Mouse (Mus musculus) hindbrain, embryonic 16.5 days (tissue): Measurements from ENCODE around the gene A530084C06Rik. TPM values are rescaled to one million over a fixed set of nuclear protein-coding genes. Genes with fewer than 3 reads are reported as not detected.

ENCODE experiments used
- ATAC-seq: fragments of 200-750 bp; cut with Nextera tagmentation; 2 replicates; pipeline ENCODE4 v1.8.0; 2017; ENCODE audit warnings: moderate TSS enrichment, moderate library complexity
- H3K27ac ChIP-seq: fragments of 300-500 bp; sonication (generic); 2 replicates; pipeline ENCODE4 v1.5.1; 2014; ENCODE audit warnings: low read depth, mild to moderate bottlenecking, control low read depth, low read length, moderate library complexity
- H3K27me3 ChIP-seq: fragments of 300-500 bp; sonication (generic); replicated peaks from 2 replicates; pipeline ENCODE4 v1.6.1; 2014; ENCODE audit warnings: low read length; ENCODE audit not compliant: control insufficient read depth, insufficient read depth
- H3K36me3 ChIP-seq: fragments of 300-500 bp; sonication (generic); 2 replicates; pipeline ENCODE4 v1.6.1; 2014; ENCODE audit warnings: mild to moderate bottlenecking, low read length, moderate library complexity, mixed read lengths; ENCODE audit not compliant: control insufficient read depth, insufficient read depth
- H3K4me1 ChIP-seq: fragments of 300-500 bp; sonication (generic); 2 replicates; pipeline ENCODE4 v1.6.1; 2014; ENCODE audit warnings: low read depth, low read length; ENCODE audit not compliant: control insufficient read depth, insufficient read depth
- H3K4me2 ChIP-seq: fragments of 300-500 bp; sonication (generic); 2 replicates; pipeline ENCODE4 v1.6.1; 2014; ENCODE audit warnings: mild to moderate bottlenecking, low read length, control low read depth, moderate library complexity
- H3K4me3 ChIP-seq: fragments of 300-500 bp; sonication (generic); 2 replicates; pipeline ENCODE4 v1.5.1; 2014; ENCODE audit warnings: mild to moderate bottlenecking, low read length, control low read depth, moderate library complexity
- H3K9ac ChIP-seq: fragments of 300-500 bp; sonication (generic); 2 replicates; pipeline ENCODE4 v1.6.1; 2014; ENCODE audit warnings: low read depth, mild to moderate bottlenecking, control low read depth, low read length, moderate library complexity
- H3K9me3 ChIP-seq: fragments of 300-500 bp; sonication (generic); 2 replicates; pipeline ENCODE4 v1.6.1; 2014; ENCODE audit warnings: mild to moderate bottlenecking, low read length, moderate library complexity; ENCODE audit not compliant: control insufficient read depth
- WGBS: fragments of 180-500 bp; shearing (Covaris S2); extraction: QIAGEN DNeasy Blood & Tissue Kit; methylation state at CpG from one replicate; pipeline ENCODE4 v1.1.7; 2014; 5-methylcytosine and 5-hydroxymethylcytosine counted together
- polyA plus RNA-seq: library from polyadenylated mRNA; unstranded; fragments of >200 nt; fragmentation: Nextera tagmentation; extraction: Ambion mirVana; gene quantifications from 2 replicates; pipeline ENCODE4 v1.2.1, GENCODE M21; 2015

Gene A530084C06Rik
- not detected in 2 replicates for polyA plus RNA-seq

GRCm38 (mm10) chr13:31558521-31559418, at the start of gene A530084C06Rik:
TSS of gene A530084C06Rik (minus strand) at chr13:31559333.
- H3K27ac ChIP-seq = 0 out of 2 replicates have a peak within 1 kb of the TSS, but pooled peaks have one; percentile 23
- peak within 1 kb of the TSS; percentile 59 for H3K9ac ChIP-seq
- peak within 1 kb of the TSS; percentile 61 for H3K4me3 ChIP-seq
- H3K9me3 ChIP-seq = no peaks in the 10 kb centered on the region
- under 1% methylated on average over 69 of the region's 88 CpGs for WGBS
- no peaks in the 10 kb centered on the region for H3K36me3 ChIP-seq
- H3K4me1 ChIP-seq = peaks cover 27% of the 10 kb centered on the region
- peak within 1 kb of the TSS; percentile 100 for H3K4me2 ChIP-seq
- peak; percentile 72 for ATAC-seq
- H3K27me3 ChIP-seq = peaks cover 73% of the 10 kb centered on the region

DNA sequence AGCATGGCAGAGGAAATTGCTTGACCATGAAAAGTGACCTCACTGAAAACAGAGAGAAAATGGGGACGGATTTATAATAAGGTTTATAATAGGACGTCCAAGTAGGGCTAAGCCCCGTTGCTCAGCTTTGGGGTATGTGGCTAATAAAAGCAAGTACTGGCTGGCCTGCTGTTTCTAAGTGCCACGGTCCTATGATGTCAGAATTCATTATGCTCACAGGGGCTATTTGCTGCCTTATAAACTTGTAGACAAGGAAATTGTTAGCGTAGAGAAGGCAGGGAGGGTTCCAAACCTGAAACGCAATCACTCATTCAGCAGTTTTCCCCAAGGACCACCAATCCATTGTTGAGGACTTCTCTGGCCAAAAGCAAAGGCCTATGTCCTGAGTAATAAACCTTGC, 44.8 kb upstream of the A530084C06Rik start:
- WGBS = 73% methylated on average over 6 of the region's 6 CpGs
- Histone ChIP-seq H3K27me3 (no peaks in the 10 kb centered on the region), H3K27ac (no peak overlapping the region), H3K4me3 (no peak overlapping the region), H3K9me3 (no peaks in the 10 kb centered on the region), H3K36me3 (no peaks in the 10 kb centered on the region), H3K4me2 (no peak overlapping the region), H3K9ac (no peak overlapping the region), H3K4me1 (no peaks in the 10 kb centered on the region)
- no peak for ATAC-seq

DNA sequence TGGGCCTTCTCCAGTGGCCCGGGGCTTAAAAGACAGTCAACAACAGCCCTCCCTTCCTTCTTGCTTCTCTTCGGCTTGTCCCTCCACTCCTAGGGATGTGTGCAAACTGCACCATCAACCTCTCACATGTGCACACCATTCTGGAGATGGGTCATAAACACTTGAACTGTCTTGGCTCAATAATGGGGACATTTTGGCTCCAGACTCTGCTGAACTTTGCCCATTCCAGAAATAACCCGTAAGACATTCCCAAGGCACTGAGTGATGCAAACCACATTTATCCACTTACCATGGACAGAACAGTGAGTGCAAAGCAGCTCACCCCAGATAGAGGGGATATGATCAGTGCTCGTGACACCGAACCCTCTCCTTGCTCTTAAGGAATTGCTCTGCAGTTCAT, 40.4 kb upstream of the A530084C06Rik start:
- 87% methylated on average over 5 of the region's 5 CpGs for WGBS
- Histone ChIP-seq H3K36me3 (no peaks in the 10 kb centered on the region), H3K4me1 (no peaks in the 10 kb centered on the region), H3K27ac (no peak overlapping the region), H3K9ac (no peak overlapping the region), H3K4me3 (no peak overlapping the region), H3K9me3 (no peaks in the 10 kb centered on the region), H3K27me3 (no peaks in the 10 kb centered on the region), H3K4me2 (no peak overlapping the region)
- ATAC-seq = no peak

DNA sequence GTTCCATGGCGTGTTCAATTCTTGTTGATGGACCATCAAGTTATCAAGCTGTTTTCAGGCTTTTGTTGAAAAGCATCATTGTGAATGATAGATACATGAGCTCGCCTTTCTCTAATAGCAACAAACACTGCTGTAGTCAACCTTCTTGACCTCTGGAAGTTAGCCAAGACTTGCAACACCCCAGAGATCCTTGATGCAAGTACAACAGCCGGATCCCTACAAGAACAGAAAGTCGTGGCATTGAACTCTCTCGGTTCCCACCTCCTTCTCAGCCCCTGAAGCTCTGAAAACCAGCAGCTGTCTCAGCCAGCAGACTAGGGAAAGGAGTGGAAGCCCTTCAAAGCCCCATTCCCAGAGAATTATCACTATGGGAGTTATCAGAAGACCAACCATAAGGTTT, 28.2 kb upstream of the A530084C06Rik start:
- Histone ChIP-seq H3K27me3 (no peaks in the 10 kb centered on the region), H3K4me1 (no peaks in the 10 kb centered on the region), H3K36me3 (no peaks in the 10 kb centered on the region), H3K27ac (no peak overlapping the region), H3K4me2 (no peak overlapping the region), H3K9me3 (no peaks in the 10 kb centered on the region), H3K4me3 (no peak overlapping the region), H3K9ac (no peak overlapping the region)
- 59% methylated on average over 5 of the region's 5 CpGs for WGBS
- no peak for ATAC-seq

GRCm38 (mm10) chr13:31579866-31580265, 20.7 kb upstream of the A530084C06Rik start:
- Histone ChIP-seq H3K36me3 (no peaks in the 10 kb centered on the region), H3K27ac (no peak overlapping the region), H3K4me1 (no peaks in the 10 kb centered on the region), H3K9ac (no peak overlapping the region), H3K27me3 (no peaks in the 10 kb centered on the region), H3K4me3 (no peak overlapping the region), H3K9me3 (no peaks in the 10 kb centered on the region), H3K4me2 (no peak overlapping the region)
- 64% methylated on average over 9 of the region's 9 CpGs for whole genome bisulfite sequencing
- ATAC-seq = no peak

DNA sequence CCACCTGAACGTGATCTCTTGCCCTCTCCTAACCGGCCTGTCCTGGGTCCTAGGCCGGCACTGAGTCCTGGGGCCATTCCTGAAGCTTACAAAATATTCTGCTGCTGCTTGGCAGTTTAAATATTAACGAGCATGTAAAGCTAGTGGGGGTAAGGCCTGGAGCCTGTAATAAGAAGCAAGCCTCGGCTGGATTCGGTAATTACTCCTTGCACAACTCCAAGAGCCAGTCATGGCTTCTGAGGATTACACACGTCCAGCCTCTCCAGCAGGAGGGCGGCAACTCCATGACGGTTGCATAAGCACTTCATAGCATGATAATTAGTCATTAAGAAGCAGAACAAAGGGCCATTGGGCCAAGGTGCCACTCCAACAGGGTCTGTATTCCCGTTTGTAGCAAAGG, 19.3 kb upstream of the A530084C06Rik start:
- 47% methylated on average over 10 of the region's 10 CpGs for WGBS
- Histone ChIP-seq H3K4me2 (no peak overlapping the region), H3K27ac (no peak overlapping the region), H3K27me3 (no peaks in the 10 kb centered on the region), H3K36me3 (no peaks in the 10 kb centered on the region), H3K4me3 (no peak overlapping the region), H3K9ac (no peak overlapping the region), H3K4me1 (no peaks in the 10 kb centered on the region), H3K9me3 (no peaks in the 10 kb centered on the region)
- ATAC-seq = no peak

GRCm38 (mm10) chr13:31577576-31577975, 18.4 kb upstream of the A530084C06Rik start:
- Histone ChIP-seq H3K27me3 (no peaks in the 10 kb centered on the region), H3K27ac (no peak overlapping the region), H3K9me3 (no peaks in the 10 kb centered on the region), H3K9ac (no peak overlapping the region), H3K4me2 (no peak overlapping the region), H3K4me1 (no peaks in the 10 kb centered on the region), H3K4me3 (no peak overlapping the region), H3K36me3 (no peaks in the 10 kb centered on the region)
- ATAC-seq = peak; percentile 58
- WGBS = 22% methylated on average over 6 of the region's 6 CpGs

GRCm38 (mm10) chr13:31576696-31577095, 17.6 kb upstream of the A530084C06Rik start:
- no peak overlapping the region for H3K4me2 ChIP-seq
- no peaks in the 10 kb centered on the region for H3K27me3 ChIP-seq
- H3K36me3 ChIP-seq = no peaks in the 10 kb centered on the region
- no peaks in the 10 kb centered on the region for H3K9me3 ChIP-seq
- no peak overlapping the region for H3K4me3 ChIP-seq
- no peak overlapping the region for H3K9ac ChIP-seq
- WGBS = 56% methylated on average over 4 of the region's 4 CpGs
- no peak for ATAC-seq
- H3K4me1 ChIP-seq = no peaks in the 10 kb centered on the region
- no peak overlapping the region for H3K27ac ChIP-seq

DNA sequence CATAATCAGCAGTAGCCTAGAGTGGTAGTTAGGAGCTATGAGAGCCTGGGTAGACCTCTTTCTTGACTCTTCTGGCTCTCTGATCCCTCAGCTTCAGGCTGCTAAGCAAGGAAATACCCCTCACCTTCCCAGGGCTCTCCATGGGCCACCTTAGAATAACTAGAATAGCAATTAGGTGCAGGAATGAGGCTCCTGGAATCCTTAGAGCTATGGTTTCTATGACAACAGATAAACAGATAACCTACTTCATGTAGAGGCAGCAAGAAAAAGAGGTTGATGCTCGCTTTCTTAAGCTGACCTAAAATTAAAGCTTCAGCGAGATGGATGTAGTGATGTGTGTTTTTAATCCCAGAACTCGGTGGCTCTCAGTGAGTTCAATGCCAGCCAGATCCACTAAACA, 15.5 kb upstream of the A530084C06Rik start:
- Histone ChIP-seq H3K4me1 (no peaks in the 10 kb centered on the region), H3K27me3 (no peaks in the 10 kb centered on the region), H3K9ac (no peak overlapping the region), H3K4me2 (no peak overlapping the region), H3K9me3 (no peaks in the 10 kb centered on the region), H3K36me3 (no peaks in the 10 kb centered on the region), H3K27ac (no peak overlapping the region), H3K4me3 (no peak overlapping the region)
- WGBS = 75% methylated on average over 3 of the region's 3 CpGs
- no peak for ATAC-seq
